Mouse (Mus musculus): ENCODE results near the gene Myo15b.

The Myo15b gene

DNA sequence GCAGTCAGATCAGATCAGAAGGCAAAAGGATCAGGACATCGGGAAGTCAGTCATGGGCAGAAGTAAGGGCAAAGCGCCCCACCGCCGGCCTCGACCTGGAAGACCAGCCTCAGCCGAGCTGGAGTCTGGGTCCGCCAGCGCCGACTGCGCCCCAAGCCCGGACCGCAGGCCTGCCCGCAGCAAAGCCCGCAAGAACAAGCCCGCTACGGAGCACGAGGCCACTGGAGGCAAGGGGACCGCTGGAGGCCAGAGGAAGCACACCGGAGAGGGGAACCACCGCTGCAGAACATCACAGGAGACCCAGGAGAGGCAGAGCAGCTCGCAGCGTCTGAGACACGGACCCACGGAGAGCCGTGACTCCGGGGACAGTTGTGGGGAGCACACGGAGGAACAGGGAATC, at the start of gene Myo15b:
Gene Myo15b (plus strand): TSS at position 53 of the 400 bp plus-strand sequence.
- no peak for DNase-seq (ENCODE audit: low read depth in 2 of 2, low spot score in 2 of 2)

GRCm38 (mm10) chr11:115808696-115809310, 49.4 kb upstream of the Myo15b start:
- no peak for DNase-seq (ENCODE audit: low read depth in 2 of 2, low spot score in 2 of 2)

GRCm38 (mm10) chr11:115809311-115809781, 48.9 kb upstream of the Myo15b start:
- DNase-seq (ENCODE audit: low read depth in 2 of 2, low spot score in 2 of 2) = no peak

DNA sequence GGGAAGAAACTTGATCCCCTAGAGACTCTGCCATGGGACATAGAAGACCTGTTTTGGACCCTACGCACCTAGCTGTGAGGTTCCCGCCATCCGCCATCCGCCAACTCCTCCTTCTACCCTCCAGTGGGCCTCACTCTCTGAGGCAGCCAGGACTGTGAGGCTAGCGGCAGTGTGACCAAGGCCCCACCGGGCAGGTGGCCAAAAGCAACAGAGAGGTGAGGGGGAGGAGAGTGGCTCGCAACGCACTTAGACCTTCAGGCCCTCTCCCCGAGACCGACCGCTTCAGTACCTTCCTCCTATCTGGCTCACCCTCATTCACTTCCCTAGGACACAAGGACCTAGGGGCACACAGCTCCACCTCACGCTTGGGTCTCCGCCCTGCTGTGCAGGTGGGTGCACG, 47.8 kb upstream of the Myo15b start:
- no peak for DNase-seq (ENCODE audit: low read depth in 2 of 2, low spot score in 2 of 2)

DNA sequence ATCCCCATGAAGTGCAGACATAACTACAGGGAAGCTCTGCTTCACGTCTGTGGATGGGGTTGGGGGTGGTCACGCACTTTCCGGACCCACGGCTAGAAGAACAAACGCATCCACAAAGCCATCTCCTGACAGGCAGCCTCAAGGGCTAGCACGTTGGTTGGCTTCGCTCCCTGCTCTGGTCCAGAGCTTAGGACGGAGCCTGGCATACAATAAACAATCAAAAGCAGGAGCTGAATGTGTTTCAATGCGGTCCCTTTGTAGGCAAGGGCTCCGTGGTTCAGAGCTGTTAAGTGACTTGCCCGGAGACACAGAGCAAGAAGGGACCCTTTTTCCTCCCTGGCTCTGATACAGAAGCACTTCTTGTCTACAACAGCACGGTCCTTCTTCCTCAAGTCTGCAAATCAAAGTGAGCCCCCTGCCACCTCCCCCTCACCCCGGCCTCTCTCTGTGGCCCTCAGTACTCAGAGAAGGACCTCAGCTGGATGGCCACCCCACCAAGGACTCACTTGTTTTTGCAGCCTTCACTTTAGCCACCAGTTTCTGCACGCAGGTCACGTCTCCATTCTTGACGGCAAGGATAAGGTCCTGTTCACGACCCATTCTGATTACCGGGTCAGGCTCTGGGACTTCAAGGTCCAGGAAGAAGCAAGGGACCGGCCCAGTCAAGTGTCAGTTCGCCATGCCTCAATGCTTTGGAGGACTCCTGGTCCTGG, 46.7 kb upstream of the Myo15b start:
- DNase-seq (ENCODE audit: low read depth in 2 of 2, low spot score in 2 of 2) = no peak

DNA sequence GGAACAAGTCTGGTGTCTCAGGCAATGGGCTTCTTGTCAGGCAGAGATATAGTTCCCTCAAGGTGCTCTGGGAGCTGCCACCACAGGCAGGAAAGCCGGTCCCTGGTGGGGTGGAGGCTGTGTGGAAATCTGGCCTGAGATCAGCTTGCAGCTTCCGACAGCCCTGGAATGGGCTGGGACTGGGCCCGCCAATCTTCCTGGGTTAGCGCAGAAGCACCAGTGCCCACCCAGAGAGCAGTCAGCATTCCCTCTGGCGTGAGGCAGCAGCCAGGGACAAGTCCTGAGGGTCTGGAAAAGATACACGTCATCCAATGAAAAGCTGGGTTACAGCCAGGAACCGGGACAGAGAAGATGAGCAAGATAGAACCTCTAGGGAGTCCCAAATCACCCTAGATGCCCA, 46.1 kb upstream of the Myo15b start:
- DNase-seq (ENCODE audit: low read depth in 2 of 2, low spot score in 2 of 2) = no peak

- DNase-seq (ENCODE audit: low read depth in 2 of 2, low spot score in 2 of 2) = peak; percentile 8 to 13
These were observed 45.4 kb upstream of the Myo15b start for GRCm38 (mm10) chr11:115812533-115813420.

GRCm38 (mm10) chr11:115813507-115814296, 44.5 kb upstream of the Myo15b start, which contains the start of gene Caskin2:
TSS of gene Caskin2 (minus strand) at chr11:115813639.
- DNase-seq (ENCODE audit: low read depth in 2 of 2, low spot score in 2 of 2) = peak; percentile 90 to 93

DNA sequence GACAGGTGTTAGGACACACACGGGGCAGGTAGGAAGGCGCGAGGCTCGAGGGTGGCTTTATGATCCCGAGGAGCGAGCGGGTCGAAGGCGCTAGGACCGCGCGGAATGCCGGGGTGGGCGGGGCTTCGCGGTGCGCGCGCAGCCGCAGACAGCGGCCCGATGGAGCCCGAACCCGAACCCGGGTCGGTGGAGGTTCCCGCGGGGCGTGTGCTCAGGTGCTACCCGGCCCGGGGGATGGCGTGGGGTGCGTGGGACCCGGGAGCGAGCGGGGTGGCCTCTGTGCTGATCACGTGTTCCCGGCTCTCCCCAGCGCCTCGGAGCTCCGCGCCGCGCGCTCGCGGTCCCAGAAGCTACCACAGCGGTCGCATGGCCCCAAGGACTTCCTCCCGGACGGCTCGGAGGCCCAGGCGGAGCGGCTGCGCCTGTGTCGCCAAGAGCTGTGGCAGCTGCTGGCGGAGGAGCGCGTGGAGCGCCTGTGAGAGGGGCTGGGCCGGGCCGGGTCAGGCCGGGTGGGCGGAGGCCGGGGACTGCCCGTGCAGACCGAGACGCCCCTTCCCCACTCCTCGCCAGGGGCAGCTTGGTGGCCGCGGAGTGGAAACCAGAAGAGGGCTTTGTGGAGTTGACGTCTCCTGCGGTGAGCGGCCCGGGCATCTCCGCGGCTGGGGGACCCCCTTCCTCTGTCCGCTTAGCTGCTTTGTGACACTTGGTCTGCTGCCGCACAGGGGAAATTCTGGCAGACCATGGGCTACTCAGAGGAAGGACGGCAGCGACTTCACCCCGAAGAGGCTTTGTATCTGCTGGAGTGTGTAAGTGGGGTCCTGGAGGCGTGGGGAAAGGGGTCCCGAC, 43.4 kb upstream of the Myo15b start, which contains the start of gene Tsen54:
Gene Tsen54 (plus strand): TSS at position 120 of the 846 bp plus-strand sequence.
- DNase-seq (ENCODE audit: low read depth in 2 of 2, low spot score in 2 of 2) = peak; percentile 60 to 78

- DNase-seq (ENCODE audit: low read depth in 2 of 2, low spot score in 2 of 2) = no peak
These were observed 40.9 kb upstream of the Myo15b start for GRCm38 (mm10) chr11:115817331-115817730.

DNA sequence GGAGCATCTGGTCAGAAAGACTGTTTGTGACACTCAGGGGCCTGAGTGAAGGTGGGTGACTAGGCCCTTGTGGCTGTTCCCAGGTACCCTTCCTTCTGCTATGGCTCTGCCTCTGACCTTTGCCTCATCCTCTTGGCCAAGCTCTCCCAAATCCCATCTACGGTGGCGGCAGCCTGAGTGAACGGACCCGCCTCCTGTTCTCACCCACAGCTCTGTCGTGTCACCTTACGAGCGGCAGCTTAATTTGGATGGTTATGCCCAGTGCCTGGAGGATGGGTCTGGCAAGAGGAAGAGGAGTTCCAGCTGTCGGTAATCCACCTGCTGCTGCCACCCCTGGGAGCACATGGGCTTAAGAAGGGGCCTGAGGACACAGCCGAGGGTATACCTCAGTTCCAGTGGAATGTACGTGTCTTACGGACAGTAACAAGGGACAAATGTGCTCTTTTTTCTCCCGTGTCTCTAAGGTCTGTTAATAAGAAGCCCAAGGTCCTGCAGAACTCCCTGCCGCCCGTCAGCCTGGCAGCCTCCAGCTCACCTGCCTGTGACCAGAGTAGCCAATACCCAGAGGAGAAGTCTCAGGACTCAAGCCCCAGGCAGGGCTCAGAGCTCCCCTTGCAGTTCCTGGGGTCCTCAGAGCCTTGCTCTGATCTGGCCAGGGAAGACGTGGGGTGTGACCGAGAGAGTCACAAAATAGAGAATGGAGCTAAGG, 38.1 kb upstream of the Myo15b start:
- DNase-seq (ENCODE audit: low read depth in 2 of 2, low spot score in 2 of 2) = no peak

DNA sequence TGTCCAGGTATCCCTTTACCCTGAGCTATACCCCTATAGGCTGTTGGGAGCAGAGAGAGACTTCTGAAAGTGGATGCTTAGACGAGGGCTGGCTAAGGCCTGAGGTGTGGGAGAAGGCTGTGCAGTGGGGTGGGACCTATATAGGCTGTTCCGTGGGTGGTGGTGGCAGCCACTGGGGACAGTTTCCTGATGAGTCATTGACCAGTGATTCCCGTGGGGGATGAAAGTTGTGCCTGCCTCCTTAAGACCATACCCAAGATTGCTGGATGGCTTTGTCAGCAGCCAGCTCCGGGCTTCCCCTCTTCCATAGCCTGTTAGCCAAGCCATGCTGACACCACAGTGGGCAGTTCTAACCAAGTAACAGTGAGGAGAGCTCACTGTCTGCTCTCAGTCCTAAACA, 37.2 kb upstream of the Myo15b start:
- no peak for DNase-seq (ENCODE audit: low read depth in 2 of 2, low spot score in 2 of 2)

DNA sequence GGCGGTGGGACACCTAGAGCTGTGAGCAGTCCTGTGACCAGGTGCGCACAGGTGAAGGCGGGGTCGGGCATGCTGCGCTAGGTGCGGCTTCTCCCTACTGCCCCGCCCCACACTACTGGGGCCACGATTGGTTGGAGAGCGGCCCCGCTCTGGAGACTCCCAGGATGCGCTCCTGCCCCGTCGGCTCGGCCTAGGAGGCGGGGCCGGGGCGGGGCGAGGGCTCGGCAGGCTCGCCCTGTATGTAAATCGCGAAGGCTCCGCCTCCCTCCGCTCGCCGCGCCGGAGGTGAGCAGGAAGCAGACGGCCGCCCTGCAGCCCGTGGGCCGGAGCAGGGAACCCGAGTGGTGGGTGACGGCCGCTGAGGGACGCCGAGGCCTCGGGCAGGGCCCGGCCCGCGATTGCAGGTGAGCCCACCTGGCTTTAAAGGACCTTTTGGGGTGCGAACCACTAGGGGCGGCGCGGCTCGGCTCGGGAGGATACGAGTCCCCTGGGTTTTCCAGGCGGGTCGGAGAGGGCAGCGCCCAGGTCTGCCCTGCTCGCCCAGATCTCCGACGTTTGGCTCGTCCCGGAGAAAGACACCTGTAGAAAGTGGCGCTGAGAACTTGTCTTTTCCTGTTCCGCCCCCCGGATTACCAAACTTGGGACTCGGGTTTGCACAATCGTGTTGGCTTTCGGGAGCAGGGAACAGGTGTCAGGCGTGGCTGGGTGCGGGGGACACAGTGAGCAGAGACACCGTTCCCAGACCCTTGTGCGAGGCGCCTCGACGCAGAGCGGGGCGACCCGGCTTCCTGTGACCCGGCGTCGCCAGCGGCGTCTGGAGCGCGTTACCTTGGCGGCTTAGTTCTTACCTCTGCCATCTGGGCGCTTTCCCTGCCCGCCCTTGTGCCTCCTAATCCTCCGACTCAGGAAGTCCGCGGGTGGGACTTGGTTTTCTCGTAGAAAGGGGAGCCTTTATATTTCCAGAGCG, 34.1 kb upstream of the Myo15b start, which contains the start of gene Llgl2:
Gene Llgl2 (plus strand): TSS at position 276 of the 967 bp plus-strand sequence.
- DNase-seq (ENCODE audit: low read depth in 2 of 2, low spot score in 2 of 2) = peak; percentile 51 to 66

GRCm38 (mm10) chr11:115824813-115825212, 33.4 kb upstream of the Myo15b start:
- DNase-seq (ENCODE audit: low read depth in 2 of 2, low spot score in 2 of 2) = no peak

GRCm38 (mm10) chr11:115826487-115826886, 31.7 kb upstream of the Myo15b start:
- DNase-seq (ENCODE audit: low read depth in 2 of 2, low spot score in 2 of 2) = no peak

- DNase-seq (ENCODE audit: low read depth in 2 of 2, low spot score in 2 of 2) = no peak
These were observed 30.6 kb upstream of the Myo15b start for GRCm38 (mm10) chr11:115827624-115828023.

DNA sequence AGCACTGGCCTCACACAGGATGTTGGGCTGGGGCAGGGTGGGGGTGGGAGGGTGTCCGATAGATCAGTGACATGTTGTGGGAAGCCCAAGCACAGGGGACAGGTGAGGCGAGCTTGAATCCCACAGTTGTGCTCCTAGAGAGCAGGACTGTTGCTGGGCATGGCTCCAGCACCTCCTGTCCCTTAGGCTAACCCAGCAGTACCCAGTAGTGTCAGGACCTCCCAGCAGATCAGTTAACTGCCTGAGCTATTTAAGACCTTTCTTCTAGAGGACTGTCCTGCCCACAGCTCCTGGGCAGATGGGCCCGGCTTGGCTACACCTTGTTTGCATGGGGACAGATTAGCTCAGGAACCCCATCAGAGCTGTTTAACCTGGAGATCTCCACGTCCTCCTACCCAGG, 29.2 kb upstream of the Myo15b start:
- DNase-seq (ENCODE audit: low read depth in 2 of 2, low spot score in 2 of 2) = no peak

Data from CD8-positive naive resting alpha-beta T cell, adult 2 months (primary cell).